Mouse (Mus musculus): Measurements from ENCODE around the gene Mrpl54. TPM values are rescaled to one million over a fixed set of nuclear protein-coding genes. Genes with fewer than 3 reads are reported as not detected.

Mrpl54 gene
- polyA plus RNA-seq, 1 experiment from 2014 or later, result 217 TPM

DNA sequence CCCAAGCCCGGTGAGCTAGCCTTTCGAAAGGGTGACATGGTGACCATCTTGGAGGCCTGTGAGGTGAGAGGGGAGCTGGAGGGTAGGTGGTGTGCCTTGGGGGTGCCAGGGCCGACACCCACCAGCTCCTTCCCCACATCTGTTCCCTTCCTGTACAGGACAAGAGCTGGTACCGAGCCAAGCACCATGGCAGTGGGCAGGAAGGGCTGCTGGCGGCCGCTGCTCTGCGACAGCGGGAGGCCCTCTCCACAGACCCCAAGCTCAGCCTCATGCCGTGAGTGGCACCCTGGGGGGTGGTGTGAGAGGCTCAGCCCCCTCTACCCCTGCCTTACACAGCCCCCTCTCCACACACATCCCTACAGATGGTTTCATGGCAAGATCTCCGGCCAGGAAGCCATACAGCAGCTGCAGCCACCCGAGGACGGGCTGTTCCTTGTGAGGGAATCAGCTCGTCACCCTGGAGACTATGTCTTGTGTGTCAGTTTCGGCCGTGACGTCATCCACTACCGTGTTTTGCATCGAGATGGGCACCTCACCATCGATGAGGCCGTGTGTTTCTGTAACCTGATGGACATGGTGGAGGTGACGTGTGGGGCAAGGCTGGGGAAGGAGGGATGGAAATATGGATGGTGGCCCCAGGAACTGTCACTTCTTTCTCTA, 7.4 kb downstream of the Mrpl54 start:
- WGBS, result 39% methylated on average over 21 of the region's 21 CpGs
- ATAC-seq (ENCODE audit: insufficient number of reproducible peaks, insufficient read depth, low FRiP score, low TSS enrichment, low read depth), result no peak
- Histone ChIP-seq H3K4me3 (replicated peaks) (no peak overlapping the region), H3K27me3 (peaks cover 66% of the 10 kb centered on the region), H3K9me3 (peaks cover 8% of the 10 kb centered on the region; the same call in 1 of the 2 replicates), H3K4me2 (no peak overlapping the region), H3K4me1 (replicated peaks) (peaks cover 16% of the 10 kb centered on the region), H3K27ac (no peak overlapping the region), H3K36me3 (peaks cover 35% of the 10 kb centered on the region), H3K9ac (replicated peaks) (no peak overlapping the region; the same call in 1 of the 2 replicates)

DNA sequence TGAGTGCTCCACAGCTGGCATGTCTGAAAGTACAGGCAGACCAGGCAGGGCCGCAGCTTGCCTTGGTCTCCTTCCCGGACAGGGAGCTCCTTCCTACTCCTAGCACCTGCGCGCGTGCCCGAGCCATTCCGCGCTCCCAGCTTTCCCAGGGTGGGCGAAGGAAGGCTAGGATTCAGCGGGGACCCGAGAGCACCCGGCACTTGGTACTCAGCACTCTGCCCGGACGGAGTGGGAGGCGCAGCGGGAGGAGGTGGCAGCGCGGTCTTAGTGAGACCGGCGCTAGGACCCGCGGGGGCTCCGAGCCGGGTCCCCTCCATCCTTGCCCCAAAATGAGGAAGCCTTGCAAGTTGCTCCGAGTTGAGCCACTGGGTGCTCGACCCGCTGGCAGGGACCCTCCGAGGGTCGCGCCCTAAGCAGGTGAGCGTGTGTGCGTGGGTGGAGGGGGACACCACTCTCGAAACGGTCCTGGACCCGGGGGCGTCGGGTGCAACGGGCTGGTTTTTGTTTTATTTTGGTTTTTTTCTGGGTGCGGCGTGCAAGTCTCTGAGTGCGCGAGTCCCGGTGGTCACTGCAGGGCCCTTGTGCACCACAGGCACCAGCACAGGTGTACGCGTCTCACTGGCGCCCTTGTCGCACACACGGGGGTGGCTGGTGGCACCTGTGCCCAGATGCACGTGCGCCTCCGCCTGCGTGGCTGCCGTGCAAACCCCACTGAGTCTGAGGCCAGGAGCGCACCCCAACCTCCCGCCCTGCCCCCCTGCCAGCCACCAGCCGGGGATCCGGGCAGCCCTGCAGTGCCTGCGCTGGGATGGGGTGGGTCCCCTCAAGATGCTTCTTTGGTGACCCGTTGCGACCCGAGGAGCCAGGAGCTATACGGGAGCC, 9.3 kb downstream of the Mrpl54 start:
- WGBS, result 2% methylated on average over 62 of the region's 62 CpGs

DNA sequence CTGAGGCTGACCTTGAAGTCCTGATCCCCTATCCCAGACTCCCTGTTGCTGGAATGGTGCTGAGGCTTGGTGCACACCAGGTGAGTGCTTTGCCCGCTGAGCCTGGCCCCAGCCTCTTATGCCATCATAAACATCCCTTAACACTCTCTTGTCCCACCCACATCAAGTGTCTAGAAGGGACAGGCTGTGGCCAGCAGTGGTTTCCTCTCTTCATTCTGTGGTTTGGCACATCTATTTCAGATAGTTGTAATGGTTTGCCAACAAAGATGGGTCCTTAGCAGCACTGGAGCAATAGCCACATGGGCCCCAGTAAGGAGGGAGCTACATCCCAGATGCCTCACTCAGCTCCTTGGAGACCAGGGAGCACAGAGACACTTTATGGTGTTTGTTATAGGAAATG, 11.8 kb downstream of the Mrpl54 start:
- Histone ChIP-seq H3K4me1 (replicated peaks) (peaks cover 27% of the 10 kb centered on the region), H3K27me3 (peaks cover 94% of the 10 kb centered on the region), H3K36me3 (no peaks in the 10 kb centered on the region), H3K4me3 (replicated peaks) (no peak overlapping the region), H3K4me2 (no peak overlapping the region), H3K9ac (replicated peaks) (no peak overlapping the region), H3K27ac (no peak overlapping the region), H3K9me3 (no peaks in the 10 kb centered on the region; the same call in 1 of the 2 replicates)
- ATAC-seq (ENCODE audit: insufficient number of reproducible peaks, insufficient read depth, low FRiP score, low TSS enrichment, low read depth), result no peak
- WGBS, result 71% methylated on average over 1 of the region's 1 CpGs

More for the DNA sequence above, 9.3 kb downstream of the Mrpl54 start:
- H3K9me3 ChIP-seq, result peaks cover 8% of the 10 kb centered on the region; the same call in 1 of the 2 replicates
- no peak overlapping the region for H3K27ac ChIP-seq
- H3K4me2 ChIP-seq, result peak overlapping the region; percentile 74
- peaks cover 85% of the 10 kb centered on the region for H3K27me3 ChIP-seq
- ATAC-seq (ENCODE audit: insufficient number of reproducible peaks, insufficient read depth, low FRiP score, low TSS enrichment, low read depth), result no peak
- peaks cover 24% of the 10 kb centered on the region for H3K4me1 ChIP-seq (replicated peaks)
- H3K9ac ChIP-seq (replicated peaks), result peak overlapping the region; percentile 55
- H3K4me3 ChIP-seq (replicated peaks), result peak overlapping the region; percentile 50
- H3K36me3 ChIP-seq, result peaks cover 15% of the 10 kb centered on the region

- H3K9ac ChIP-seq (replicated peaks), result no peak within 1 kb of the TSS
- peak within 1 kb of the TSS; percentile 54 for H3K4me2 ChIP-seq
- ATAC-seq (ENCODE audit: insufficient number of reproducible peaks, insufficient read depth, low FRiP score, low TSS enrichment, low read depth), result no peak
- no peaks in the 10 kb centered on the region for H3K36me3 ChIP-seq
- H3K27me3 ChIP-seq, result peaks cover 76% of the 10 kb centered on the region
- 11% methylated on average over 44 of the region's 44 CpGs for WGBS
- no peak within 1 kb of the TSS for H3K27ac ChIP-seq
- peaks cover 16% of the 10 kb centered on the region for H3K4me1 ChIP-seq (replicated peaks)
- H3K4me3 ChIP-seq (replicated peaks), result peak within 1 kb of the TSS; percentile 32
- H3K9me3 ChIP-seq, result no peaks in the 10 kb centered on the region; the same call in 1 of the 2 replicates
These were observed 14.0 kb downstream of the Mrpl54 start, which contains the start of gene Matk for GRCm38 (mm10) chr10:81252424-81253419. Gene Matk, plus strand, starts transcription at chr10:81252935.

DNA sequence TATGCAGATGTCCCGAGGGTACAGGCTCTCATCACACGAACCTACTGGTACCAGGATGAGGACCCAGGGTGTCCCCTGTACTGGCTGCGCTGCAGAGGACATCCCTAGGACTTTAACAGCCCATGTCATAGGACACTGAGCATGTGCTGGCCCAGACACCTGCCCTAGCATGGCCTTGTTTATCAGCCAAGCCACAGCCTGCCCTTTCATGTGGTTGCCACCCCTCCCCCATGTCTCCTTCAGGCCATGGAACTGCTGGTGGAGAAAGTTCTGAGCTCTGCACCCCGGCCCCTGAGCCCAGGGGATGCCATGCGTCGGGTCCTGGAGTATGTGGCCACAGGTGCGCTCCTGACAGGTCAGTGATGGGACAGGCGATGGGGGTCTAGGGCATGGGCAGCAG, 17.3 kb downstream of the Mrpl54 start:
- no peak overlapping the region for H3K4me3 ChIP-seq (replicated peaks)
- no peaks in the 10 kb centered on the region for H3K36me3 ChIP-seq
- peaks cover 48% of the 10 kb centered on the region for H3K27me3 ChIP-seq
- peaks cover 17% of the 10 kb centered on the region for H3K4me1 ChIP-seq (replicated peaks)
- no peak overlapping the region for H3K27ac ChIP-seq
- WGBS, result 81% methylated on average over 8 of the region's 8 CpGs
- no peaks in the 10 kb centered on the region for H3K9me3 ChIP-seq
- ATAC-seq (ENCODE audit: insufficient number of reproducible peaks, insufficient read depth, low FRiP score, low TSS enrichment, low read depth), result no peak
- no peak overlapping the region for H3K9ac ChIP-seq (replicated peaks)
- H3K4me2 ChIP-seq, result no peak overlapping the region

DNA sequence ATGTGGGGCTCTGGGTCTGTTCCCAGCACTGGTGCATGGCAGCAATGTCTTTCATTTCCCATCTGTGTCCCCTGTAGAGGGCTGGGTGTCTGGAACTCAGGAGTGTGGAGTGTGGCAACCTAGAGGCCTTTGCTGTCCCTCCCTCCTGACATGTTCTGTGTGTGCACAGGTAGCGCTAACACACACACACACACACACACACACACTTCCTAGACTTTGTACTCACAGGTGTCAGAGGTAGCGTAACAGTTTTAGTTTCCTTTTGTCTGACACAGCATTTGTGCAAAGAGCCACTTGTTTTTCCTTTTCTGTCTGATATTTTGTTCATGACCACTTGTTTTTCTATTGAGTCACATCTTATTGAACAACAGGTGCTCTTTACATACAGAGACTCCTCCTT, 18.9 kb downstream of the Mrpl54 start:
- no peak overlapping the region for H3K27ac ChIP-seq
- no peaks in the 10 kb centered on the region for H3K36me3 ChIP-seq
- no peaks in the 10 kb centered on the region for H3K9me3 ChIP-seq
- H3K4me3 ChIP-seq (replicated peaks), result no peak overlapping the region
- no peak overlapping the region for H3K4me2 ChIP-seq
- no peak for ATAC-seq (ENCODE audit: insufficient number of reproducible peaks, insufficient read depth, low FRiP score, low TSS enrichment, low read depth)
- H3K27me3 ChIP-seq, result peaks cover 48% of the 10 kb centered on the region
- no peak overlapping the region for H3K9ac ChIP-seq (replicated peaks)
- peaks cover 14% of the 10 kb centered on the region for H3K4me1 ChIP-seq (replicated peaks)
- whole genome bisulfite sequencing, result 96% methylated on average over 2 of the region's 2 CpGs

GRCm38 (mm10) chr10:81245166-81245565, 21.6 kb downstream of the Mrpl54 start:
- H3K4me2 ChIP-seq, result no peak overlapping the region
- H3K9ac ChIP-seq (replicated peaks), result no peak overlapping the region
- no peaks in the 10 kb centered on the region for H3K9me3 ChIP-seq
- H3K27ac ChIP-seq, result no peak overlapping the region
- peaks cover 10% of the 10 kb centered on the region; the same call in 1 of the 2 replicates for H3K4me1 ChIP-seq (replicated peaks)
- no peaks in the 10 kb centered on the region for H3K36me3 ChIP-seq
- peaks cover 50% of the 10 kb centered on the region for H3K27me3 ChIP-seq
- no peak for ATAC-seq (ENCODE audit: insufficient number of reproducible peaks, insufficient read depth, low FRiP score, low TSS enrichment, low read depth)
- H3K4me3 ChIP-seq (replicated peaks), result no peak overlapping the region
- 90% methylated on average over 6 of the region's 6 CpGs for WGBS

DNA sequence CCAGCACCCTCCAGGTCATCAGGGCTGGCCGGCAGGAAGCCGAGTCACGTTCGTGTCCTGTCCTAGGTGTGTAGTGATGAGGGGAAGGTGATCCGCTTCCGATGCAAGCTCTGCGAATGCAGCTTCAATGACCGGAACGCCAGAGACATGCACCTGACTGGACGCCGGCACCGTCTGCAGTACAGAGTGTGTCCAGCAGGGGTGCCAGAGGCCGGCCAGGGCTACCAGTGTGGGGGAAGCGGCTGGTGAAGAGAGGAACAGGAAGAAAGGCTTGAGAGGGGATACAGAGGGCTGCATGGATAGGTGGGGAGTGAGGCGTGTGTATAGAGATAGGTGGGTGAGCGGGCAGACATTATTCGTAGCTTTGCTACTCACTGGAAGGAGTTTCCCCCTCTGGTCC, 22.1 kb downstream of the Mrpl54 start:
- Histone ChIP-seq H3K4me1 (replicated peaks) (peaks cover 16% of the 10 kb centered on the region; the same call in 1 of the 2 replicates), H3K36me3 (no peaks in the 10 kb centered on the region), H3K27ac (no peak overlapping the region), H3K9ac (replicated peaks) (no peak overlapping the region), H3K9me3 (no peaks in the 10 kb centered on the region), H3K27me3 (peaks cover 55% of the 10 kb centered on the region), H3K4me2 (no peak overlapping the region), H3K4me3 (replicated peaks) (no peak overlapping the region)
- 11% methylated on average over 17 of the region's 17 CpGs for WGBS
- peak; percentile 11 for ATAC-seq (ENCODE audit: insufficient number of reproducible peaks, insufficient read depth, low FRiP score, low TSS enrichment, low read depth)

- Histone ChIP-seq H3K27ac (no peak overlapping the region), H3K4me1 (replicated peaks) (peaks cover 20% of the 10 kb centered on the region; the same call in 1 of the 2 replicates)
- ATAC-seq (ENCODE audit: insufficient number of reproducible peaks, insufficient read depth, low FRiP score, low TSS enrichment, low read depth), result no peak
These were observed 22.6 kb downstream of the Mrpl54 start for GRCm38 (mm10) chr10:81244146-81244545.

GRCm38 (mm10) chr10:81242021-81242420, 24.7 kb downstream of the Mrpl54 start:
- peaks cover 76% of the 10 kb centered on the region for H3K27me3 ChIP-seq

More at GRCm38 (mm10) chr10:81244146-81244545, 22.6 kb downstream of the Mrpl54 start:
- 62% methylated on average over 4 of the region's 4 CpGs for WGBS
- Histone ChIP-seq H3K4me2 (no peak overlapping the region), H3K36me3 (no peaks in the 10 kb centered on the region), H3K9me3 (no peaks in the 10 kb centered on the region), H3K9ac (replicated peaks) (no peak overlapping the region), H3K4me3 (replicated peaks) (no peak overlapping the region), H3K27me3 (peaks cover 56% of the 10 kb centered on the region)

More at GRCm38 (mm10) chr10:81242021-81242420, 24.7 kb downstream of the Mrpl54 start:
- 90% methylated on average over 16 of the region's 16 CpGs for WGBS
- no peak overlapping the region for H3K4me2 ChIP-seq
- no peak overlapping the region for H3K4me3 ChIP-seq (replicated peaks)
- H3K27ac ChIP-seq, result no peak overlapping the region
- ATAC-seq (ENCODE audit: insufficient number of reproducible peaks, insufficient read depth, low FRiP score, low TSS enrichment, low read depth), result no peak
- H3K9me3 ChIP-seq, result no peaks in the 10 kb centered on the region
- no peak overlapping the region for H3K9ac ChIP-seq (replicated peaks)
- no peaks in the 10 kb centered on the region for H3K36me3 ChIP-seq
- peaks cover 21% of the 10 kb centered on the region; the same call in 1 of the 2 replicates for H3K4me1 ChIP-seq (replicated peaks)
